Mouse (Mus musculus) lung, adult 2 months (tissue): ENCODE results near the gene Atp11a.

Experiments
- CTCF ChIP-seq: fragments of 200-500 bp; IDR thresholded peaks from 2 replicates; pipeline ENCODE4 v1.5.1; 2011; ENCODE audit warnings: mild to moderate bottlenecking, low read length, control low read depth; ENCODE audit not compliant: insufficient read depth
- POLR2A ChIP-seq: fragments of 200-500 bp; IDR thresholded peaks from 2 replicates; pipeline ENCODE4 v1.6.1; 2011; ENCODE audit warnings: low read depth, mild to moderate bottlenecking, control low read depth, low read length, borderline replicate concordance; ENCODE audit errors: extremely low read depth

GRCm38 (mm10) chr8:12842342-12842995 lies 85.7 kb downstream of the Atp11a start:
- TF ChIP-seq POLR2A (no peak), CTCF (no peak)
